Mouse (Mus musculus) E14TG2a.4 (cell line): ENCODE measurements at regions not wholly inside any gene's neighbourhood (a gene's known extent, or its start where the extent isn't known, plus 50 kb on each side); places are given as distances from the start of the nearest gene placed in this dataset.

Source experiments
- CTCF ChIP-seq: conservative IDR thresholded peaks from 2 replicates; pipeline ENCODE4 v1.5.1; 2014; ENCODE audit warnings: low read length
- POU5F1 ChIP-seq: IDR thresholded peaks from 2 replicates; pipeline ENCODE4 v1.6.1; 2014; ENCODE audit warnings: low read length, borderline replicate concordance

GRCm38 (mm10) chr13:115423761-115424160 is 322.0 kb upstream of the Itga1 start:
- TF ChIP-seq CTCF (no peak), POU5F1 (no peak)
